Mouse (Mus musculus) midbrain, postnatal 0 days (tissue): Measurements from ENCODE around the gene Map1lc3b. TPM values are rescaled to one million over a fixed set of nuclear protein-coding genes. Genes with fewer than 3 reads are reported as not detected.

ENCODE experiments used
- ATAC-seq: fragments of 200-750 bp; cut with Nextera tagmentation; 2 replicates; pipeline ENCODE4 v1.8.0; 2017; ENCODE audit warnings: moderate number of reproducible peaks, mild to moderate bottlenecking, moderate TSS enrichment, moderate library complexity; ENCODE audit not compliant: low FRiP score
- DNase-seq: peaks from one replicate; pipeline ENCODE4 v3.0.0-alpha.2; 2015; ENCODE audit warnings: low spot score
- H3K27ac ChIP-seq: fragments of 300-500 bp; sonication (generic); 2 replicates; pipeline ENCODE4 v1.5.1; 2014; ENCODE audit warnings: low read depth, mild to moderate bottlenecking, low read length, mixed read lengths
- H3K27me3 ChIP-seq: fragments of 300-500 bp; sonication (generic); 2 replicates; pipeline ENCODE4 v1.6.1; 2014; ENCODE audit warnings: low read length, control low read depth, mixed read lengths; ENCODE audit not compliant: insufficient read depth
- H3K36me3 ChIP-seq: fragments of 300-500 bp; sonication (generic); 2 replicates; pipeline ENCODE4 v1.6.1; 2014; ENCODE audit warnings: low read length, control low read depth, mixed read lengths; ENCODE audit not compliant: insufficient read depth
- H3K4me1 ChIP-seq: fragments of 300-500 bp; sonication (generic); 2 replicates; pipeline ENCODE4 v1.6.1; 2014; ENCODE audit warnings: mild to moderate bottlenecking, control low read depth, antibody characterized with exemption, low read length, mixed read lengths; ENCODE audit not compliant: insufficient read depth
- H3K4me2 ChIP-seq: fragments of 300-500 bp; sonication (generic); 2 replicates; pipeline ENCODE4 v1.6.1; 2014; ENCODE audit warnings: low read depth, mild to moderate bottlenecking, low read length, mixed read lengths; ENCODE audit not compliant: poor library complexity, severe bottlenecking
- H3K4me3 ChIP-seq: fragments of 300-500 bp; sonication (generic); 2 replicates; pipeline ENCODE4 v1.5.1; 2014; ENCODE audit warnings: low read depth, mild to moderate bottlenecking, low read length, moderate library complexity
- H3K9ac ChIP-seq: fragments of 300-500 bp; sonication (generic); replicated peaks from 2 replicates; pipeline ENCODE4 v1.6.1; 2014; ENCODE audit warnings: mild to moderate bottlenecking, low read length, moderate library complexity, mixed read lengths; ENCODE audit not compliant: poor library complexity, severe bottlenecking
- H3K9me3 ChIP-seq: fragments of 300-500 bp; sonication (generic); 2 replicates; pipeline ENCODE4 v1.6.1; 2016; ENCODE audit warnings: low read length, control low read depth
- CTCF ChIP-seq: IDR thresholded peaks from 2 replicates; pipeline ENCODE4 v1.5.1; 2016; ENCODE audit warnings: antibody characterized with exemption, mild to moderate bottlenecking
- WGBS: fragments of 180-500 bp; shearing (Covaris S2); extraction: QIAGEN DNeasy Blood & Tissue Kit; methylation state at CpG from one replicate; pipeline ENCODE4 v1.1.7; 2014; 5-methylcytosine and 5-hydroxymethylcytosine counted together
- polyA plus RNA-seq: library from polyadenylated mRNA; unstranded; fragments of >200 nt; fragmentation: Nextera tagmentation; extraction: Ambion mirVana; gene quantifications from 2 replicates; pipeline ENCODE4 v1.2.1, GENCODE M21; 2015
- total RNA-seq: library from RNA; depleted of rRNA; stranded (reverse); fragments of >200 nt; gene quantifications from 2 replicates; pipeline ENCODE4 v1.2.3, GENCODE M21; 2014

The Map1lc3b gene
- total and polyA plus RNA-seq, 2 experiments from 2014 or later, result 264 to 343 TPM

DNA sequence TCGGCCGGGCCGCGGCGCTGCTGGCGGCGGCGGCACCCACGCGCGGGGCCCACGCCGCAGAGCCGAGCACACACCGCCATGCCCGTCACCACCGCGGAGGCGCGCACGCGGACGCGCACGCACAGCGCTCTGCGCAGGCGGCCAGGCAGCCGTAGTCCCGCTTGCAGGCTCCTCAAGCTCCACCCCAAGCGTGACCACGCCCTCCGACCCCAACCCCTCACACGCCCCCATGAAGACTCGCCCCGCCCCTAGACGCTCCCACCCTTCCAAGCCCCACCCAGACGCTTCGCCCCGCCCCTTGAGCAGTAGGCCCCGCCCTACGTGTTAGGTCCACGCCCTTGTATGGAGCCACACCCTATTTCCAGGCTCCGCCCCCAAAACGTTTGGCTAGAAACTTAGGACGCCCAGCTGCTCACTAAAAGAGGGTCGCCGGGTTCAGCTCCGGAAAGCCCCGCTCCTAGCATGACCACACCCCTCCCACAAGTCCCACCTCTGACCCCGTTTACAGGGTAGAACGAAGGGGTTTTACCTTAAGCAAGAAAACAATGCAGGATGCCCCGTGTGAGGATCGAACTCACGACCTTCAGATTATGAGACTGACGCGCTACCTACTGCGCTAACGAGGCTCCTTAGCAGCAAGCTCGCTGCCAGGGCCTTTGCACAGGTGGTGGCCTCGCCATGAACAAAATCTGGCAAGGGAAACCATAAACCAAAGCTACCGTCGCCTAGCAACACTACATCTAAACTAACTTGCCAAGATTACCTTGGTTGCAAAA, 11.3 kb upstream of the Map1lc3b start, which contains the start of gene Fbxo31:
Gene Fbxo31 (minus strand): TSS at position 131 of the 776 bp plus-strand sequence.
- peaks cover 6% of the 10 kb centered on the region; the same call in 1 of the 2 replicates for H3K4me1 ChIP-seq
- 2% methylated on average over 36 of the region's 63 CpGs for WGBS
- ATAC-seq (peak; percentile 93), DNase-seq (peak; percentile 94)
- peak within 1 kb of the TSS; percentile 95 for H3K4me3 ChIP-seq
- no peak for TF ChIP-seq CTCF
- H3K9ac ChIP-seq, result peak within 1 kb of the TSS; percentile 86
- H3K27me3 ChIP-seq, result no peaks in the 10 kb centered on the region
- H3K36me3 ChIP-seq, result no peaks in the 10 kb centered on the region
- peak within 1 kb of the TSS; percentile 82 for H3K4me2 ChIP-seq
- peak within 1 kb of the TSS; percentile 73 for H3K27ac ChIP-seq
- H3K9me3 ChIP-seq, result no peaks in the 10 kb centered on the region

DNA sequence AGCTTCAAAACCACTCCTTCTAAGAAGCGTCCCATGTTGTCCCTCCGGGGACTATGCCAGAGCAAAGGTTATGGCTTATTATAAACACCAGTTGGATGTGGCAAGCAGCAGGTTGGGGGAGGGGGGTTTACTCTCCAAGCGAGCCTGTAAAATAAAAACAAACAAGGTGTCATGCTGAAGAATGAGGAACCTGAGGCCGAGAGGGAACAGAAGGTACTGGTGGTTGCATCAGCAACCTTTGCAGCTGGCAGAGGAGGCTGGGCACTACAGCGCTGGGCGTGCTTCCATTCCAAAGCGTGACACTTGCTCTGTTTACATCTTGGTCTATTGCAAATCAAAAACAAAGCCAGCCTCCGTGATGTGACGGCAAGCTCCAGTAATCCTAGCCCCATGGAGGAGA, 9.7 kb upstream of the Map1lc3b start:
- no peaks in the 10 kb centered on the region for H3K27me3 ChIP-seq
- H3K9me3 ChIP-seq, result no peaks in the 10 kb centered on the region
- no peak overlapping the region for H3K9ac ChIP-seq
- H3K36me3 ChIP-seq, result no peaks in the 10 kb centered on the region
- peaks cover 6% of the 10 kb centered on the region; the same call in 1 of the 2 replicates for H3K4me1 ChIP-seq
- WGBS, result 36% methylated on average over 9 of the region's 9 CpGs
- DNase-seq (no peak), ATAC-seq (no peak)
- no peak overlapping the region for H3K4me2 ChIP-seq
- H3K27ac ChIP-seq, result no peak overlapping the region
- no peak for TF ChIP-seq CTCF
- H3K4me3 ChIP-seq, result no peak overlapping the region

GRCm38 (mm10) chr8:121583653-121584052, 6.5 kb upstream of the Map1lc3b start:
- DNase-seq (no peak), ATAC-seq (no peak)
- no peaks in the 10 kb centered on the region for H3K36me3 ChIP-seq
- H3K27ac ChIP-seq, result no peak overlapping the region
- WGBS, result 59% methylated on average over 8 of the region's 8 CpGs
- no peak for TF ChIP-seq CTCF
- no peak overlapping the region for H3K4me3 ChIP-seq
- H3K9ac ChIP-seq, result no peak overlapping the region
- H3K27me3 ChIP-seq, result no peaks in the 10 kb centered on the region
- H3K9me3 ChIP-seq, result no peaks in the 10 kb centered on the region
- peaks cover 3% of the 10 kb centered on the region; the same call in 1 of the 2 replicates for H3K4me1 ChIP-seq
- no peak overlapping the region for H3K4me2 ChIP-seq

- H3K4me2 ChIP-seq, result peak overlapping the region; percentile 65
- H3K36me3 ChIP-seq, result no peaks in the 10 kb centered on the region
- TF ChIP-seq CTCF, result no peak
- 41% methylated on average over 11 of the region's 13 CpGs for WGBS
- no peak overlapping the region for H3K27ac ChIP-seq
- no peaks in the 10 kb centered on the region for H3K9me3 ChIP-seq
- H3K27me3 ChIP-seq, result no peaks in the 10 kb centered on the region
- DNase-seq (no peak), ATAC-seq (no peak)
- H3K9ac ChIP-seq, result no peak overlapping the region
- peaks cover 3% of the 10 kb centered on the region; the same call in 1 of the 2 replicates for H3K4me1 ChIP-seq
- H3K4me3 ChIP-seq, result peak overlapping the region; percentile 54
Observed at GRCm38 (mm10) chr8:121584730-121585129, 5.4 kb upstream of the Map1lc3b start.

DNA sequence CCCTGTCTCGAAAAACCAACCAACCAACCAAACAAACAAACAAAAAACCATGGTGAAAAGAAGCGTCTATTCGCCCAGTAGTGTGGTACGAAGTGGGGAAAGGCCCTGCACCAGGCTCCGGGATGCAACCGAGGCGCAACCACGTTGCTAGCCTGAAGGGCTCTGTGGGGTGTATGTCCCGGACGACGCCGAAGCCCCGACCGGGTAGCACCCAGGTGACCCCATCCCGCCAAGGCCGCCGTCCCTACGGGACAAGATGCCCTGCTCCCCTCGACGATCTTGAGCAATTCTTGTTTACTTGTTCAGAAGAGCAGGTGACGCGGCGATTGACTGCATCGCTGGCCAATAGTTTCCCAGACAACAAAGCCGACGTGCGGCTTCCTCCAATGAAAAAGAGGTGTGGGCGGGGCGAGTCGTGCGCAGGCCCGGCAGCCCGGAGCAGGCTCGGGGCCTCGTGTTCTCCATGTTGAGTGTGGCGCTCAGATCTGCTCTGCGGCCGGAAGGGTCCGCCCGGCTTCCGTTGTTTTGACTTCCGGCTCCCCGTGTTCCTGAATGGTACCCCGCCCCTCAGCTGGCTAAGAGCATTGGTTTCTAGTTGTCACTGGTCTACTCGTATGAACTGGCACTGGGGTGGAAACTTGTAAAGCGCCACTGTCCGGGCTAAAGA, 4.9 kb upstream of the Map1lc3b start:
- Histone ChIP-seq H3K9ac (peak overlapping the region; percentile 62), H3K27me3 (no peaks in the 10 kb centered on the region), H3K4me3 (peak overlapping the region; percentile 54), H3K4me2 (peak overlapping the region; percentile 65), H3K36me3 (no peaks in the 10 kb centered on the region), H3K4me1 (peaks cover 3% of the 10 kb centered on the region; the same call in 1 of the 2 replicates), H3K27ac (no peak overlapping the region), H3K9me3 (no peaks in the 10 kb centered on the region)
- no peak; the same call in 1 of the 2 replicates for TF ChIP-seq CTCF
- WGBS, result under 1% methylated on average over 47 of the region's 47 CpGs
- DNase-seq, result peak; percentile 98
- peak; percentile 94 for ATAC-seq

- no peak for TF ChIP-seq CTCF
- 86% methylated on average over 4 of the region's 4 CpGs for WGBS
- Histone ChIP-seq H3K9ac (no peak overlapping the region), H3K36me3 (0 out of 2 replicates have a peak, but pooled peaks cover 3% of the 10 kb centered on the region), H3K9me3 (no peaks in the 10 kb centered on the region), H3K27me3 (no peaks in the 10 kb centered on the region), H3K4me1 (peaks cover 17% of the 10 kb centered on the region), H3K4me3 (no peak overlapping the region), H3K27ac (no peak overlapping the region), H3K4me2 (no peak overlapping the region)
- ATAC-seq (no peak), DNase-seq (no peak)
Observed at GRCm38 (mm10) chr8:121588750-121589149, 1.4 kb upstream of the Map1lc3b start.
